Comparison of ENCODE assay signal across 19 mouse cellular contexts in the genomic region with DNA sequence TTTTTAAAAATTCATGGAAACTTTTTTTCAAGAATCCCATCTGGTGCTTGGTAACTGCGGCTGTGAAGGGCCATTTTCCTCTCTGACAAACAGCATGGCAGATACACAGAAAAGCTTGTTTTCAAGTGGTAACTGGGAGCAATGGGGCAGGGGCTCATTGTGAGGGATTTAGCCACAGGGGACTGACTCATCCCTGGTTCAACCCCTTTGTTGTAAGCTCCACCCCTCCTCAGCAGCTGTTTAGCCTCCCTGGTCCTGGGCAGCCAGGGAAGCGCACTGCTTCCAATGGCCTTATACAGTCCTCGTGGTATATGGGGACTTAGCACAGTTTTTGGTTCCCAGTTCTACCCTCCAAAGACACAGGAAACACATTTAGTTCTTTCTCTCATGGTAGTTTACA.
A peak's percentile ranks its signal among the peaks of the same experiment; 100 is the strongest.
DNase-seq lines count a peak whose midpoint lies in the region; ATAC-seq and TF ChIP-seq lines count a peak whose summit lies in the region.
"Had no signal": no experiment of that assay in that cellular context is flagged by ENCODE, and none has a peak within 500 bp of the region (broad histone marks: within the 10 kb centered on the region; RNA-seq: fewer than 3 reads in every experiment).

No protein-coding gene starts in this region.

- H3K27ac ChIP-seq in hindbrain, embryonic 10.5 days = no peak overlapping the region
- H3K27ac ChIP-seq in hindbrain, embryonic 14.5 days = no peak overlapping the region
- H3K27ac ChIP-seq in ES-E14 (ENCODE audit: insufficient read depth, low read depth, low read length, poor library complexity, severe bottlenecking) = no peak overlapping the region
- no peak overlapping the region for H3K27ac ChIP-seq in neural tube, embryonic 11.5 days (ENCODE audit: low read depth, low read length)
- H3K27ac ChIP-seq: embryonic facial prominence, embryonic 15.5 days; gastrocnemius, adult 2 months; heart, embryonic 13.5 days had no signal

- no peak for ATAC-seq in hindbrain, embryonic 14.5 days (ENCODE audit: low FRiP score)
- ATAC-seq in neural tube, embryonic 11.5 days (ENCODE audit: insufficient read depth, low FRiP score, low TSS enrichment) = 0 out of 2 replicates have a peak, but pooled peaks have one; percentile 38
- ATAC-seq: inflammation-experienced regulatory T-cells, adult 6 months had no signal

- no peak overlapping the region for H3K9ac ChIP-seq in hindbrain, embryonic 14.5 days
- H3K9ac ChIP-seq in ES-E14 (ENCODE audit: insufficient read depth, low read depth, low read length, poor library complexity, severe bottlenecking) = no peak overlapping the region
- H3K9ac ChIP-seq in neural tube, embryonic 11.5 days (ENCODE audit: low read length) = no peak overlapping the region
- H3K9ac ChIP-seq: embryonic facial prominence, embryonic 15.5 days; heart, embryonic 13.5 days had no signal

- peak; percentile 57 for DNase-seq in hindbrain, embryonic 10.5 days (ENCODE audit: low spot score)
- DNase-seq in hindbrain, embryonic 14.5 days (ENCODE audit: low spot score) = no peak
- peak; percentile 33 for DNase-seq in ES-E14 (ENCODE audit: low read depth, low spot score)
- DNase-seq in embryo, embryonic 10 days (ENCODE audit: low spot score) = peak; percentile 71
- peak; percentile 55 for DNase-seq in neural tube, embryonic 11.5 days (ENCODE audit: low spot score)
- no peak for DNase-seq in left cerebral cortex, adult 9 months (ENCODE audit: low spot score in 2 of 2)
- no peak for DNase-seq in layer of hippocampus, adult 8-10 months (ENCODE audit: low spot score in 2 of 2)
- DNase-seq: adrenal gland, postnatal 10 days; cerebellum, adult 11-12 months; cerebellum, postnatal 25 days; gastrocnemius, adult 2 months; heart, postnatal 4 days; kidney, adult 8-10 months; liver; lung, adult 2 months; lung, postnatal 4 days had no signal

- H3K9me3 ChIP-seq in hindbrain, embryonic 10.5 days = no peaks in the 10 kb centered on the region
- H3K9me3 ChIP-seq in hindbrain, embryonic 14.5 days (ENCODE audit: control insufficient read depth, low read length) = no peaks in the 10 kb centered on the region
- no peaks in the 10 kb centered on the region for H3K9me3 ChIP-seq in ES-E14 (ENCODE audit: control insufficient read depth, insufficient read depth, low read depth, low read length)
- H3K9me3 ChIP-seq in neural tube, embryonic 11.5 days (ENCODE audit: control insufficient read depth, low read length) = no peaks in the 10 kb centered on the region
- H3K9me3 ChIP-seq: embryonic facial prominence, embryonic 15.5 days; heart, embryonic 13.5 days had no signal

- in situ Hi-C loops in ES-E14 (cut with MboI; ENCODE audit: low sequenced_read_pairs in 2 of 2, unreplicated experiment in 2 of 2) = no loop called here

- 11% methylated on average over 3 of the region's 3 CpGs for WGBS in hindbrain, embryonic 10.5 days
- 7% methylated on average over 3 of the region's 3 CpGs for WGBS in hindbrain, embryonic 14.5 days
- WGBS in neural tube, embryonic 11.5 days = 12% methylated on average over 3 of the region's 3 CpGs

- no peaks in the 10 kb centered on the region for H3K27me3 ChIP-seq in hindbrain, embryonic 10.5 days (ENCODE audit: insufficient read depth, poor library complexity, severe bottlenecking)
- no peaks in the 10 kb centered on the region for H3K27me3 ChIP-seq in hindbrain, embryonic 14.5 days (ENCODE audit: control insufficient read depth, insufficient read depth, low read length)
- no peaks in the 10 kb centered on the region for H3K27me3 ChIP-seq in neural tube, embryonic 11.5 days (ENCODE audit: control insufficient read depth, insufficient read depth, low read length)
- H3K27me3 ChIP-seq: heart, embryonic 13.5 days had no signal

- H3K36me3 ChIP-seq in hindbrain, embryonic 10.5 days = no peaks in the 10 kb centered on the region
- H3K36me3 ChIP-seq in hindbrain, embryonic 14.5 days (replicated peaks; ENCODE audit: control insufficient read depth, insufficient read depth) = no peaks in the 10 kb centered on the region
- no peaks in the 10 kb centered on the region for H3K36me3 ChIP-seq in ES-E14 (ENCODE audit: control insufficient read depth, insufficient read depth, low read length, poor library complexity, severe bottlenecking)
- H3K36me3 ChIP-seq in neural tube, embryonic 11.5 days (ENCODE audit: control insufficient read depth, insufficient read depth, low read length) = no peaks in the 10 kb centered on the region
- H3K36me3 ChIP-seq: embryonic facial prominence, embryonic 15.5 days; heart, embryonic 13.5 days had no signal

- H3K4me3 ChIP-seq in hindbrain, embryonic 10.5 days = no peak overlapping the region
- H3K4me3 ChIP-seq in hindbrain, embryonic 14.5 days (replicated peaks; ENCODE audit: low read length) = no peak overlapping the region
- no peak overlapping the region for H3K4me3 ChIP-seq in ES-E14 (ENCODE audit: insufficient read depth in 1 of 2, low read depth in 1 of 2, low read length in 2 of 2, poor library complexity in 1 of 2, severe bottlenecking in 1 of 2)
- no peak overlapping the region for H3K4me3 ChIP-seq in neural tube, embryonic 11.5 days (ENCODE audit: low read depth, low read length)
- H3K4me3 ChIP-seq: embryonic facial prominence, embryonic 15.5 days; gastrocnemius, adult 2 months; heart, embryonic 13.5 days had no signal

- H3K4me1 ChIP-seq in hindbrain, embryonic 10.5 days (replicated peaks) = peaks cover 13% of the 10 kb centered on the region
- H3K4me1 ChIP-seq in hindbrain, embryonic 14.5 days (replicated peaks; ENCODE audit: control insufficient read depth, insufficient read depth, low read length) = 0 out of 2 replicates have a peak, but pooled peaks cover 2% of the 10 kb centered on the region
- peaks cover 0 to 5% of the 10 kb centered on the region in 2 experiments; a peak in 1 of 4 replicates for H3K4me1 ChIP-seq in ES-E14 (ENCODE audit: control insufficient read depth in 2 of 2, insufficient read depth in 2 of 2, low read length in 2 of 2, poor library complexity in 1 of 2)
- no peaks in the 10 kb centered on the region for H3K4me1 ChIP-seq in neural tube, embryonic 11.5 days (ENCODE audit: control insufficient read depth, insufficient read depth, low read length)
- H3K4me1 ChIP-seq: embryonic facial prominence, embryonic 15.5 days; heart, embryonic 13.5 days had no signal

- no peak overlapping the region for H3K4me2 ChIP-seq in hindbrain, embryonic 14.5 days (replicated peaks)
- no peak overlapping the region for H3K4me2 ChIP-seq in neural tube, embryonic 11.5 days (ENCODE audit: low read depth)
- H3K4me2 ChIP-seq: embryonic facial prominence, embryonic 15.5 days; heart, embryonic 13.5 days had no signal

TF ChIP-seq in ES-E14, 5 proteins besides CTCF, POLR2A, EP300 and RAD21:
- TF ChIP-seq HCFC1 (IDR thresholded peaks at IDR 0.05; ENCODE audit: borderline replicate concordance, insufficient read depth, low read length) (no peak), MAFK (IDR thresholded peaks at IDR 0.05; ENCODE audit: insufficient read depth, low read depth, low read length) (no peak), ZNF384 (IDR thresholded peaks at IDR 0.05; ENCODE audit: low read depth, low read length) (no peak), ZC3H11A (IDR thresholded peaks at IDR 0.05; ENCODE audit: borderline replicate concordance, low read depth, low read length) (no peak), CHD2 (IDR thresholded peaks at IDR 0.05; ENCODE audit: low read depth, low read length) (no peak)

Comparison
In these comparisons a context has a peak if more than half of its experiments do, and no peak if none do; other contexts are left out.
1. DNase-seq: peak in hindbrain, embryonic 10.5 days (single experiment), ES-E14 (single experiment), embryo, embryonic 10 days (single experiment) and neural tube, embryonic 11.5 days (single experiment); none in hindbrain, embryonic 14.5 days (single experiment), left cerebral cortex, adult 9 months (0 of 2) and layer of hippocampus, adult 8-10 months (0 of 2).